Mouse (Mus musculus): Measurements from ENCODE around the gene Pitx1.
A peak's percentile ranks its signal among the peaks of the same experiment; 100 is the strongest.

The Pitx1 gene

GRCm38 (mm10) chr13:55830833-55831721 is 4.9 kb downstream of the Pitx1 start:
- peak in 1 of 2 experiments; percentile 47 for DNase-seq (ENCODE audit: low spot score in 2 of 2)

DNA sequence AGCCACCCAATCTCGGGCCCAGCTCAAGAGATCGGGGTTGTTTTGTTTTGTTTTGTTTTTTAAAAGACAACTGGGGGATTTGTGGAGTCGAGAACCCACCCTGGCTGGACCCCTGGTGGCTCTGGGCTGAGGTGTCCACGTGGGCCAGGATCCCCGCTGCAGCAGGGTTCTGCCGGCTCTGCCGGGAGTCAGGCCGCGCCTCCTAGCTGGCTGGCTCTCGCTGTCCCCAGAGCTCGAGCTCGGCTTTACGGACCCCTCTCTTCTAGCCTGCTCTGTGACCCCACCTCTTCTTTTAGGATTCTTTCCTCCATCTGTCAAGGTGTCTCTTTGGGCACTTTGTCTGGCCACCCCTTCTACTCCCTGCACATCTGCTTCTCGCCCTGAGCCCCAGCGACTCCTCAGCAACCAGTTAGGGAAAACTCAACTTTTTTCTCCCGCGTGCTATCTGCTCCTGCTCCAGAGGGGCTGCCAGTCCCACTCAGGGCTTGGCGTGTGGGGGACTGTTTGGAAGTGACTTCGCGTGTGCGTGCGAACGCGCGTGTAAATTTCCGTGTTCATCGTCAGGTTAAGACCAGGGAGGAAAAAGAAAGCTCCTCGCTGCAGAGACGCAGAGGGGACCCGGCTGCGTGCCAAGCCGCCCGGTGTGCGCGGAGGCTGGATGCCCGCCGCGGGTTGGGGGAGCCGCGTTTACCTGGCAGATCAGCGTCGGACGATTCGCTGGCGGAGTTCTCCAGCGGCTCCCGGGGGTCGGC is 5.7 kb downstream of the Pitx1 start:
- no peak for DNase-seq (ENCODE audit: low spot score in 2 of 2)

DNA sequence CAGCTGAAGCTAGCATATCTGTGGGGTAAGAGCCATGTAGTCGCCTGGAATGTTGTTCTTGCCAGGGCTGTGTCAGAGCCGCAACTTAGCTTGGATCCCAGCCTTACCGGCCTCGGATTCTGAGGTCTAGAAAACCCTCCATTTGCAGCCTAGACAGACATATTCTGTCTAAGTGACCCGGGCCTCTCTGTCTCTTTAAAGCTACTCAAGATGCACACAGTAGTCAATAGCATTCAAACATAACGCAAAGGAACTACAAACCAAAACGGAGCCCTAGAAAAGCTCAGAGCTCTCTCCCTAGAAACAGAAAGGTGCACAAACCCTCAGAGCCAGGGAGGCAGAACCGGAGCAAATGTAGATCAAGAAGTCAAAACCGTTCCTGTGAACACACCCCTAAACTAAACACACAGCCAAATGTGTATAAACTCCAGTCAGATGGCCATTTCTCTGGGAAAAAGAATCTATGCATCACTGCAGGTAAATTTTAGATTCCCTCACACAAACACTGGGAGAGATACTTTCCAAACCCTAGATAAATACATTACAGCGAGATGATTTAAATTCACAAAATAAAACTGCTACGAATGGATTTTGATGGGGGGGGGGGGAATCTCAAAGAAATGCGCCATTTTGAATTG is 6.9 kb downstream of the Pitx1 start:
- no peak for DNase-seq (ENCODE audit: low spot score in 2 of 2)

- DNase-seq (ENCODE audit: low spot score in 2 of 2), result no peak
Measured at GRCm38 (mm10) chr13:55828141-55829017, 7.6 kb downstream of the Pitx1 start.

GRCm38 (mm10) chr13:55827679-55828140 is 8.3 kb downstream of the Pitx1 start:
- no peak for DNase-seq (ENCODE audit: low spot score in 2 of 2)

DNA sequence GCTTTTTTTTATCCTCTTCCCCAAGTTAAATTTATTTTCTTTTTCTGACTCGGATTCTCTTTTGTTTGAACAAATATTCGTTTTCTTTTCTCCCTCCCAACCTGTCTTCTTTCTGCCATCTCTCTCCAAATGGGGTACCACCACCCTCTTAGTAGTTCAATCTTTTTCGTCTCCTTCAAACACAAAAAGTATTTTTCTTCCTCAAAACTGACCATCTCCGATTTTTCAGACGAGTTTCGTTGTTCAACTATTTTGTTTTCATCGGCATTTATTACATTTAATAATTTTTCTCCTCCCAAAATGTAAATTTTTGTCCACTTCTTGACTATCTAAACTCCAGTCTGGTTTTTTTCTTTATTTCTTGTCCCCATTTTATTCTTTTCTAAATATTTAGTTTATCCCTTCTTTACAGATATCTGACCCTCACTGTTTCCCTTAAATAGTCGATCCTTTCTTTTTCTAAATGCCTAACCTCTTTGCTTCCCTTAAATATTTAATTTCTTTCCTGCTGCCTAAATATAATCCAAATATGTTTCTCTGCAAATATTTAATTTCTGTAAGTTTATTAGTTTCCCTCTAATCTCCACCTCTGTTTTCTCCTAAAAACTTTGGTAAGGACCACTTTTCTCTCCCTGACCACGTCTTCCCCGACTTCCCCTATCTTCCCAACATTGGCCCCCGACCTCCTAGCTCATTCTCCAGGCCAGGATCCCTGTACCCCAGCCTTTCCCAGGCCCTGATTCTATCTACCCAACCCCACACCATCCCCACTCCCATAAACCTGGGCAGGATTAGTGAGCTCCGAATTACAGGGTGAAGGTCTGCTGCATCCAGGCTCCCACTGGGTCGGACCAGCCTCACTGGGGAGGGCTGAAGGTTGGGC is 9.0 kb downstream of the Pitx1 start:
- DNase-seq (ENCODE audit: low spot score in 2 of 2), result no peak

DNA sequence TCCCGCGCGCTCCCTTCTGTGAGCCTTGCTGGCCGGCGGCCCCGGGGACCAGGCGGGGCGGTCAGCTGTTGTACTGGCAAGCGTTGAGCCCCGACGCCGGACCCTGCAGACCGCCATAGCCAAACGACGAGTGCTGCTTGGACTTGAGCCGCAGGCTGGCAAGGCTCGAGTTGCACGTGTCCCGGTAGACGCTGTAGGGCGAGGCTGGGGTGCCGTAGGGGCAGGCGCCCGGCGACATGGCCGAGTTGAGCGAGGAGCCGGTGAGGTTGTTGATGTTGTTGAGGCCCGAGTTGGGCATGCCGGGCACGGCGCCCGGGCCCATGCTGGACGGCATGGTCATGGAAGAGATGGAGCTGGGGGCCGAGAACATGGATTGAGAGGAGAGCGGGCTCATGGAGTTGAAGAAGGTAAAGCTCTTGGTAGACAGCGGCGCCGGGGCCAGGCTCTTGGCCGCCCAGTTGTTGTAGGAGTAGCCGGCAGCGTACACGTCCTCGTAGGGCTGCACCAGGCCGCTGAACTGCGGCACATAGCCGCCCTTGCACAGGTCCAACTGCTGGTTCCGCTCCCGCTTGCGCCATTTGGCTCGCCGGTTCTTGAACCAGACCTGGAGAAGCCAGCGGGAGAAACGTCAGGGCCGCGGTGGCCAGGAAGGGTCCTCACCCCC is 9.9 kb downstream of the Pitx1 start:
- no peak for DNase-seq (ENCODE audit: low spot score in 2 of 2)

GRCm38 (mm10) chr13:55825245-55825681 is 10.7 kb downstream of the Pitx1 start:
- DNase-seq (ENCODE audit: low spot score in 2 of 2), result no peak

GRCm38 (mm10) chr13:55824151-55824945 is 11.6 kb downstream of the Pitx1 start:
- DNase-seq (ENCODE audit: low spot score in 2 of 2), result no peak

DNA sequence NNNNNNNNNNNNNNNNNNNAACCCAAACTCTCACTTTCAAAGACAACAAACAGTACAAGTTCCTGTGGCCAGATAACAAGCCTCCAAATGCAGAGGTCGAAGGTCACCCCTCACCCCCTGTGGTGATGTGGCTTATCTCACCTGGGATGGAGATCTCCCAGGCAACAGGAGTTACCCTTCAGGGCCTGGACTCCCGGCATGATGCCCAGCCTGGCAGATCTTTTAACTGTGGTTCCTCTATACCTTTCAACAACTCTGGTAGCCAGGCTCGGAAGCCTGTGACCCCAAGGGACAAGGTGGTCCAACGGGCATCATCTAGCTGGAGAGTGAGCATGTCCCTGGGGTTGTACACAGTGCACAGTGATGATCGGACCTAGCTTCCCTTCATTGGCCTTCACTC is 13.5 kb downstream of the Pitx1 start:
- no peak for DNase-seq (ENCODE audit: low spot score in 2 of 2)

DNA sequence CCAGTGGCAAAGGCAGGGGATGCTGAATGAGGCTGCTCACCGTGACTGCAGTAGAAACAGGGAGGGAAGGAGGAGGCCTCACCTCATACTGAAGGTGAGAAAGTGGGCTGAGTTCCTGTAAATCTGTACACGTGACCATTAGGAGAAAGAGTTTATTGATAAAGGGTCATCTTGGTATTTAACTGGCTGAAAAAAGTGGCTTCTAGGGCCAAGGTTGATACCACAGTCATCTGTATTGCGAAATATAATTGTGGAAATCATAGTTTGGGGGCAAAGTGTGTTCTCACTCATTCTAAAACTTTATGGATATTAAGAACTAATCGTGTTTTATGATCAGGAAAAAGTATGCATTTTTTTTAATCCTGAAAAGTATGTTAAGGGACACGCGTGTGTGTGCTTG is 21.2 kb downstream of the Pitx1 start:
- no peak for DNase-seq (ENCODE audit: low spot score in 2 of 2)

GRCm38 (mm10) chr13:55813490-55814016 is 22.4 kb downstream of the Pitx1 start:
- DNase-seq (ENCODE audit: low spot score in 2 of 2), result no peak

GRCm38 (mm10) chr13:55810947-55811346 is 25.0 kb downstream of the Pitx1 start:
- DNase-seq (ENCODE audit: low spot score in 2 of 2), result no peak

DNA sequence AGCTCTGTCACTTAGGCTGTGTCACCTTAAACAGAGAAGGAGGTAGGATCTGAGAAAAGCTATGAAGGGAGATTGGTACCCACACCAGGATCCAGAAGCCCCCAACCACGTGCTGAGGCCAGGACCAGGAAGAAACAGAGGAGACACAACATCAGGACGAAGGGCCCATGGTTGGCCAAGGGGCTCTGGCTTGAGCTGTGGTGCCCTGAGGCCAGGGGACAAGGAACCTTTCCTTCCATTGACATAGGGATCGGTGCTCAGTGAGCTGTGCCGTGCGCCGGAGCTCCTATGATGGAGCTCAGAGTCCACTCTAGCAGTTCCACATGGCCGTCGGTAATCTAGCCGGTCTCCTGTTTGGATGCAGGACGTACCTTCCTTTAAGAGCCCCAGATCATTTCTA is 26.3 kb downstream of the Pitx1 start:
- no peak for DNase-seq (ENCODE audit: low spot score in 2 of 2)

GRCm38 (mm10) chr13:55809041-55809623 is 26.9 kb downstream of the Pitx1 start:
- DNase-seq (ENCODE audit: low spot score in 2 of 2), result no peak

GRCm38 (mm10) chr13:55803973-55804372 is 32.0 kb downstream of the Pitx1 start:
- no peak for DNase-seq (ENCODE audit: low spot score in 2 of 2)

DNA sequence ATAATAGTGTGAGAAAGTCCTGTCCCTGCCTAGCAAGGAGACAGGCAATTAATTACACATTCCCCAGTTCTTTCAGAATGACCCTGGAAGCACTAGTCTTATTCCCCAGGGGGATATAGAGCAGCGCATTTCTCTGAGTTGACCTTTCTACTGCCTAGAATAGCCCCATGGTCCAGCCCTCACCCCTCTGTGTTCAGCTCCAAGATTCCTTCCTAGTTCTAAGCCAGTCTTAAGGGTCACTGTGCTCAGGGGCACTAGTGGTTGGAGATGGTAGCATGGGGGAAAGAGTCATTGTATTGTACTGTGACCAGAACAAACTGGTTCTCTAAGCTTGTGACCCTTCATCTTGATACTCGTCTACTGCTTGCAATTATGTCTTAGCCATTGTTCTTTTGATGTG is 34.7 kb downstream of the Pitx1 start:
- no peak for DNase-seq (ENCODE audit: low spot score in 2 of 2)

DNA sequence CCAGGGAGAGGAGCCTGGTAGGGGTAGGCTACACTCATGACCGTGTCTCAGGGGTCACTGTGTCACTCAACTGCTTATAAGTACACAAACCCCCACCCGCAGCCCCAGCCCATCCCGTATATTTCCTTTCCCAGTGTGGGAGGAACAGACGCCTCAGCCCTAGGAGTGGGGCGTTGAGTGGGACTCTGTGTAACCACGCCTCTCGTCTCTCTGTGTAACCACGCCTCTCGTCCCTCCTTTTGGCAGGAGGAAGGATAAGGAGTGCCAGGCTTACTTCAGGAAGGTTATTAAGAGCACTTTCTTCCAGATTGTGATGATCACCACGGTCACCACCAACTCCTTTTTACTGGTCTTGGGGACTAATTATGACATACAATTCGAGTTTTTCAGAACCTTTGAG is 49.9 kb downstream of the Pitx1 start:
- no peak for DNase-seq (ENCODE audit: low spot score in 2 of 2)
